Mouse (Mus musculus) CH12.LX (cell line): ENCODE data around the gene Rnf8. TPM values are rescaled to one million over a fixed set of nuclear protein-coding genes. Genes with fewer than 3 reads are reported as not detected.

Source experiments
- DNase-seq: peaks from one replicate; pipeline ENCODE4 v3.0.0-alpha.2; 2013; ENCODE audit errors: extremely low read depth
- H3K27ac ChIP-seq: 2 replicates; pipeline ENCODE4 v1.5.1; 2012; ENCODE audit warnings: low read depth, mild to moderate bottlenecking, control low read depth, moderate library complexity; ENCODE audit not compliant: insufficient read depth
- H3K27me3 ChIP-seq: replicated peaks from 2 replicates; pipeline ENCODE3; 2012; ENCODE audit warnings: inconsistent platforms
- H3K36me3 ChIP-seq, 2 experiments: replicated peaks in 1 of 2; 2 replicates each; pipeline versions ENCODE3 to v1.6.1; 2012; ENCODE audit warnings: inconsistent platforms in 1 of 2, low read length in 1 of 2, mild to moderate bottlenecking in 1 of 2, mixed read lengths in 1 of 2, moderate library complexity in 1 of 2; ENCODE audit not compliant: control insufficient read depth in 1 of 2, insufficient read depth in 1 of 2
- H3K4me1 ChIP-seq, 2 experiments: 2 replicates each; pipeline ENCODE4 v1.6.1; 2012; ENCODE audit warnings: inconsistent platforms in 1 of 2, moderate library complexity in 1 of 2; ENCODE audit not compliant: insufficient read depth in 2 of 2, control insufficient read depth in 1 of 2
- H3K4me2 ChIP-seq: 2 replicates; pipeline ENCODE4 v1.6.1; 2012; ENCODE audit warnings: low read depth, mild to moderate bottlenecking, control low read depth; ENCODE audit not compliant: poor library complexity, insufficient read depth, severe bottlenecking
- H3K4me3 ChIP-seq, 3 experiments: fragments of 150-350 bp in 1 of 3; sonication (generic) in 1 of 3; replicated peaks in 1 of 3; 2 replicates each; pipeline versions ENCODE3 to v1.5.1; 2011 to 2012; ENCODE audit warnings: low read depth in 2 of 3, low read length in 2 of 3, mild to moderate bottlenecking in 2 of 3, moderate library complexity in 2 of 3, control low read depth in 1 of 3, improper control_type of control experiment in 1 of 3, inconsistent platforms in 1 of 3, mixed read lengths in 1 of 3; ENCODE audit not compliant: poor library complexity in 1 of 3
- H3K79me2 ChIP-seq: replicated peaks from 2 replicates; pipeline ENCODE4 v1.6.1; 2012; ENCODE audit warnings: mild to moderate bottlenecking, moderate library complexity; ENCODE audit not compliant: control insufficient read depth, poor library complexity, insufficient read depth, severe bottlenecking; ENCODE audit errors: extremely low read depth
- H3K9ac ChIP-seq: 2 replicates; pipeline ENCODE4 v1.6.1; 2012; ENCODE audit warnings: low read depth, mild to moderate bottlenecking, control low read depth, moderate library complexity; ENCODE audit not compliant: insufficient read depth
- H3K9me3 ChIP-seq: replicated peaks from 2 replicates; pipeline ENCODE3; 2012; ENCODE audit warnings: low read length, inconsistent platforms, mixed read lengths
- CHD1 ChIP-seq: IDR thresholded peaks from 2 replicates; pipeline ENCODE4 v1.6.1; 2012; ENCODE audit warnings: low read depth, low read length, improper control_type of control experiment, inconsistent platforms
- CHD2 ChIP-seq: IDR thresholded peaks from 2 replicates; pipeline ENCODE4 v1.6.1; 2011; ENCODE audit warnings: low read length, improper control_type of control experiment
- CTCF ChIP-seq, 2 experiments: IDR thresholded peaks in 1 of 2; conservative IDR thresholded peaks in 1 of 2; 2 replicates each; pipeline ENCODE4 v1.5.1; 2011 to 2012; ENCODE audit warnings: low read depth in 2 of 2, low read length in 2 of 2, improper control_type of control experiment in 1 of 2, inconsistent platforms in 1 of 2, mild to moderate bottlenecking in 1 of 2, moderate library complexity in 1 of 2
- E2F4 ChIP-seq: IDR thresholded peaks from 2 replicates; pipeline ENCODE4 v1.6.1; 2011; ENCODE audit warnings: low read depth, low read length, improper control_type of control experiment; ENCODE audit not compliant: insufficient replicate concordance
- ELF1 ChIP-seq: IDR thresholded peaks from 2 replicates; pipeline ENCODE4 v1.6.1; 2014; ENCODE audit warnings: low read depth, mild to moderate bottlenecking, inconsistent platforms, low read length, improper control_type of control experiment
- ETS1 ChIP-seq: conservative IDR thresholded peaks from 2 replicates; pipeline ENCODE4 v1.6.1; 2012; ENCODE audit warnings: low read depth, mild to moderate bottlenecking, inconsistent platforms, low read length, improper control_type of control experiment, moderate library complexity
- GABPA ChIP-seq: IDR thresholded peaks from 2 replicates; pipeline ENCODE4 v1.6.1; 2012; ENCODE audit warnings: low read depth, low read length, improper control_type of control experiment, inconsistent platforms; ENCODE audit not compliant: insufficient replicate concordance
- HCFC1 ChIP-seq: IDR thresholded peaks from 2 replicates; pipeline ENCODE4 v1.6.1; 2012; ENCODE audit warnings: low read depth, mild to moderate bottlenecking, inconsistent platforms, low read length, improper control_type of control experiment
- IRF4 ChIP-seq: IDR thresholded peaks from 2 replicates; pipeline ENCODE4 v1.6.1; 2014; ENCODE audit warnings: low read depth, mild to moderate bottlenecking, inconsistent platforms, low read length, improper control_type of control experiment
- JUN ChIP-seq: IDR thresholded peaks from 2 replicates; pipeline ENCODE4 v1.6.1; 2011; ENCODE audit warnings: low read depth, mild to moderate bottlenecking, low read length, improper control_type of control experiment, moderate library complexity; ENCODE audit not compliant: insufficient read depth
- JUND ChIP-seq: conservative IDR thresholded peaks from 2 replicates; pipeline ENCODE4 v1.6.1; 2011; ENCODE audit warnings: low read depth, low read length, improper control_type of control experiment
- MAFK ChIP-seq: IDR thresholded peaks from 2 replicates; pipeline ENCODE4 v1.6.1; 2011; ENCODE audit warnings: low read length, improper control_type of control experiment; ENCODE audit not compliant: insufficient replicate concordance
- MAZ ChIP-seq: IDR thresholded peaks from 2 replicates; pipeline ENCODE4 v1.6.1; 2012; ENCODE audit warnings: low read depth, mild to moderate bottlenecking, inconsistent platforms, low read length, improper control_type of control experiment, moderate library complexity
- MXI1 ChIP-seq: IDR thresholded peaks from 2 replicates; pipeline ENCODE4 v1.6.1; 2011; ENCODE audit warnings: mild to moderate bottlenecking, low read depth, low read length, improper control_type of control experiment
- MYC ChIP-seq: IDR thresholded peaks from 2 replicates; pipeline ENCODE4 v1.6.1; 2011; ENCODE audit warnings: low read depth, mild to moderate bottlenecking, improper control_type of control experiment, low read length
- NELFE ChIP-seq: IDR thresholded peaks from 2 replicates; pipeline ENCODE4 v1.6.1; 2011; ENCODE audit warnings: low read depth, low read length, improper control_type of control experiment
- NRF1 ChIP-seq: IDR thresholded peaks from 2 replicates; pipeline ENCODE4 v1.6.1; 2014; ENCODE audit warnings: low read depth, mild to moderate bottlenecking, inconsistent platforms, low read length, improper control_type of control experiment, moderate library complexity
- PAX5 ChIP-seq: IDR thresholded peaks from 2 replicates; pipeline ENCODE4 v1.6.1; 2012; ENCODE audit warnings: low read length, inconsistent platforms, mixed read lengths
- POLR2A ChIP-seq: IDR thresholded peaks from 2 replicates; pipeline ENCODE4 v1.6.1; 2011; ENCODE audit warnings: low read depth, mild to moderate bottlenecking, improper control_type of control experiment, low read length
- POLR2AphosphoS2 ChIP-seq: IDR thresholded peaks from 2 replicates; pipeline ENCODE4 v1.6.1; 2011; ENCODE audit warnings: low read depth, low read length, improper control_type of control experiment
- RAD21 ChIP-seq: IDR thresholded peaks from 2 replicates; pipeline ENCODE4 v1.6.1; 2011; ENCODE audit warnings: low read depth, mild to moderate bottlenecking, low read length, improper control_type of control experiment, moderate library complexity
- SIN3A ChIP-seq: IDR thresholded peaks from 2 replicates; pipeline ENCODE4 v1.6.1; 2012; ENCODE audit warnings: low read length, improper control_type of control experiment, inconsistent platforms
- SMC3 ChIP-seq: IDR thresholded peaks from 2 replicates; pipeline ENCODE4 v1.6.1; 2011; ENCODE audit warnings: low read depth, low read length, improper control_type of control experiment
- TBP ChIP-seq: conservative IDR thresholded peaks from 2 replicates; pipeline ENCODE4 v1.6.1; 2011; ENCODE audit warnings: low read depth, low read length, improper control_type of control experiment
- TCF12 ChIP-seq: IDR thresholded peaks from 2 replicates; pipeline ENCODE4 v1.6.1; 2014; ENCODE audit warnings: low read depth, mild to moderate bottlenecking, inconsistent platforms, low read length, improper control_type of control experiment
- UBTF ChIP-seq: IDR thresholded peaks from 2 replicates; pipeline ENCODE4 v1.6.1; 2012; ENCODE audit warnings: low read depth, mild to moderate bottlenecking, inconsistent platforms, low read length, improper control_type of control experiment, moderate library complexity
- USF1 ChIP-seq: IDR thresholded peaks from 2 replicates; pipeline ENCODE4 v1.6.1; 2014; ENCODE audit warnings: low read depth, mild to moderate bottlenecking, inconsistent platforms, low read length, improper control_type of control experiment
- USF2 ChIP-seq: conservative IDR thresholded peaks from 2 replicates; pipeline ENCODE4 v1.6.1; 2011; ENCODE audit warnings: low read depth, low read length, improper control_type of control experiment
- ZC3H11A ChIP-seq: IDR thresholded peaks from 2 replicates; pipeline ENCODE4 v1.6.1; 2012; ENCODE audit warnings: low read depth, mild to moderate bottlenecking, inconsistent platforms, low read length, improper control_type of control experiment
- ZKSCAN1 ChIP-seq: IDR thresholded peaks from 2 replicates; pipeline ENCODE4 v1.6.1; 2012; ENCODE audit warnings: low read depth, inconsistent platforms, low read length, improper control_type of control experiment, borderline replicate concordance
- ZMIZ1 ChIP-seq: IDR thresholded peaks from 2 replicates; pipeline ENCODE4 v1.6.1; 2012; ENCODE audit warnings: low read depth, mild to moderate bottlenecking, inconsistent platforms, low read length, improper control_type of control experiment
- ZNF384 ChIP-seq: IDR thresholded peaks from 2 replicates; pipeline ENCODE4 v1.6.1; 2012; ENCODE audit warnings: low read depth, low read length, improper control_type of control experiment, inconsistent platforms
- dilution Hi-C: fragments of 300-500 bp; cut with MboI; formaldehyde crosslinking; loops from 2 replicates; pipeline ENCODE4 v1.14.3; 2020; ENCODE audit warnings: low sequenced_read_pairs; ENCODE audit not compliant: extremely low pct_unique_long_range_greater_than_20kb, extremely low pct_ligation_motif_present
- in situ Hi-C: fragments of 300-500 bp; cut with MboI; formaldehyde crosslinking; loops from 3 replicates; pipeline ENCODE4 v1.14.3; 2019; ENCODE audit warnings: low sequenced_read_pairs, low pct_ligation_motif_present, low pct_unique_long_range_greater_than_20kb, mixed read lengths
- polyA plus RNA-seq: library from polyadenylated mRNA; unstranded; fragments of >175 nt; gene quantifications from 2 replicates; pipeline ENCODE4 v1.2.1, GENCODE M21; 2012; ENCODE audit warnings: low read depth; ENCODE audit not compliant: insufficient read length
- total RNA-seq, 2 experiments: library from RNA; depleted of rRNA; stranded (reverse); fragments of 300-350 nt in 1 of 2; fragments of >200 nt in 1 of 2; gene quantifications; 2 replicates each; pipeline ENCODE4 v1.2.3; 2012 to 2014

The Rnf8 gene
- total and polyA plus RNA-seq, 3 experiments, result 29.9 to 38.8 (median 35.4) TPM

DNA sequence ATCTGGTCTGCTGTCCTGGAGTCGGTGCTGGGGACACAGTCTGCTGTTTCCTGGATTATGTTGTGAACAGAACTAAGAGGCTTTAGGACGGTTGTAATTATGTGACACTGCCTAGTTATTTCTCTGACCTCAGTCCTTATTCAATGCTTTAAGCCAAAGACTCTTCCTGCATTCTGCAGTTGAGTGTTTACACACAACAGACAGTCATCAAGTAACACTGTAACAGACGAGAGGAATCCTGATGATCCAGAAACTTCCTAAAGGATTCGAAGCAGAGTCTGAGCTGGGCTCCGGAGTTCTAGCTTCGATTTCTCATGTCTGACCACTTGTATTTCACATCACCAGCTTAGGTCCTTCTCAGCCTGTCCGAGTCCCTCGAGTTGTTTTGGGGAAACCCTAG is 63.9 kb downstream of the Rnf8 start:
- peak overlapping the region; percentile 100 for H3K27ac ChIP-seq
- no peak for TF ChIP-seq JUND
- TF ChIP-seq NELFE, result 0 out of 2 replicates have a peak, but pooled peaks have one; percentile 4
- H3K79me2 ChIP-seq, result peaks cover 2% of the 10 kb centered on the region; the same call in 1 of the 2 replicates
- dilution Hi-C loops (no loop called here), in situ Hi-C loops (no loop called here)
- H3K36me3 ChIP-seq, result peaks cover 73 to 87% of the 10 kb centered on the region in 2 experiments
- H3K4me3 ChIP-seq, result peak overlapping the region in 2 of 3 experiments; percentile 25 to 51
- H3K4me1 ChIP-seq, result peaks cover 29 to 61% of the 10 kb centered on the region in 2 experiments
- H3K9me3 ChIP-seq, result no peaks in the 10 kb centered on the region
- peak overlapping the region; percentile 69 for H3K9ac ChIP-seq
- DNase-seq, result no peak
- H3K4me2 ChIP-seq, result peak overlapping the region; percentile 92
- no peaks in the 10 kb centered on the region for H3K27me3 ChIP-seq

- Histone ChIP-seq H3K79me2 (peaks cover 2% of the 10 kb centered on the region; the same call in 1 of the 2 replicates), H3K27ac (peak overlapping the region; percentile 100), H3K4me2 (peak overlapping the region; percentile 92), H3K4me3 (peak overlapping the region in 2 of 3 experiments; percentile 25 to 51), H3K36me3 (peaks cover 73 to 87% of the 10 kb centered on the region in 2 experiments), H3K9me3 (no peaks in the 10 kb centered on the region), H3K9ac (peak overlapping the region; percentile 69), H3K4me1 (peaks cover 29 to 61% of the 10 kb centered on the region in 2 experiments), H3K27me3 (no peaks in the 10 kb centered on the region)
- DNase-seq, result peak; percentile 61
- dilution Hi-C loops (no loop called here), in situ Hi-C loops (no loop called here)
- TF ChIP-seq CTCF (conservative IDR thresholded peaks at IDR 0.05 in 1 of 2, IDR thresholded peaks at IDR 0.05 in 1 of 2; ENCODE audit: low read depth in 2 of 2, low read length in 2 of 2) (no peak), CHD1 (no peak; the same call in 1 of the 2 replicates), SMC3 (no peak), JUND (no peak), ZC3H11A (no peak), USF1 (no peak), JUN (no peak), NRF1 (no peak), PAX5 (no peak), MAZ (no peak), USF2 (no peak), MXI1 (peak; percentile 75; the same call in 1 of the 2 replicates), TBP (no peak), ZNF384 (no peak), MAFK (no peak), GABPA (no peak), E2F4 (no peak), MYC (0 out of 2 replicates have a peak, but pooled peaks have one; percentile 56), UBTF (no peak), RAD21 (no peak), ZKSCAN1 (no peak), CHD2 (no peak), IRF4 (no peak), SIN3A (peak; percentile 68; the same call in 1 of the 2 replicates), POLR2AphosphoS2 (no peak), NELFE (no peak), POLR2A (no peak), ZMIZ1 (no peak), ELF1 (no peak), TCF12 (0 out of 2 replicates have a peak, but pooled peaks have one; percentile 6), HCFC1 (no peak), ETS1 (peak; percentile 69; the same call in 1 of the 2 replicates)
These were observed 64.6 kb downstream of the Rnf8 start for GRCm38 (mm10) chr17:29679038-29679767.
